Mouse (Mus musculus) cerebellum, adult 18-20 months (tissue): Measurements from ENCODE around the gene Osbpl5.
"Not testable (repeated sequence)": the region's sequence is repeated elsewhere in the genome, so short reads cannot be mapped to it uniquely, and the experiment has no call there.

Source experiments
- DNase-seq, 2 experiments: peaks; one replicate each; pipeline ENCODE4 v3.0.0; 2021

Gene Osbpl5

GRCm38 (mm10) chr7:143696140-143696539 lies 60.6 kb downstream of the Osbpl5 start:
- no peak for DNase-seq

GRCm38 (mm10) chr7:143694550-143694949 lies 62.2 kb downstream of the Osbpl5 start:
- no peak for DNase-seq

- DNase-seq = no peak
These were observed 63.9 kb downstream of the Osbpl5 start for GRCm38 (mm10) chr7:143692746-143693510.

GRCm38 (mm10) chr7:143691909-143692308 lies 64.9 kb downstream of the Osbpl5 start:
- no peak for DNase-seq

GRCm38 (mm10) chr7:143691181-143691580 lies 65.6 kb downstream of the Osbpl5 start:
- no peak for DNase-seq

- no peak for DNase-seq
These were observed 66.8 kb downstream of the Osbpl5 start for GRCm38 (mm10) chr7:143689946-143690345.

- DNase-seq = no peak
These were observed 67.3 kb downstream of the Osbpl5 start for GRCm38 (mm10) chr7:143689481-143689880.

GRCm38 (mm10) chr7:143686676-143687075 lies 70.1 kb downstream of the Osbpl5 start:
- not testable (repeated sequence) for DNase-seq

- not testable (repeated sequence) for DNase-seq
These were observed 70.6 kb downstream of the Osbpl5 start for GRCm38 (mm10) chr7:143686191-143686590.

GRCm38 (mm10) chr7:143685359-143686067 lies 71.3 kb downstream of the Osbpl5 start, which contains the start of gene Tnfrsf23:
TSS of gene Tnfrsf23 (minus strand) at chr7:143685872.
- peak; percentile 14 to 31 for DNase-seq

GRCm38 (mm10) chr7:143684569-143684968 lies 72.2 kb downstream of the Osbpl5 start:
- not testable (repeated sequence) for DNase-seq

- DNase-seq = no peak
These were observed 75.2 kb downstream of the Osbpl5 start for GRCm38 (mm10) chr7:143681566-143681965.

- not testable (repeated sequence) for DNase-seq
These were observed 75.9 kb downstream of the Osbpl5 start for GRCm38 (mm10) chr7:143680836-143681235.

GRCm38 (mm10) chr7:143679650-143680049 lies 77.1 kb downstream of the Osbpl5 start:
- not testable (repeated sequence) for DNase-seq

- DNase-seq = no peak
These were observed 90.1 kb downstream of the Osbpl5 start for GRCm38 (mm10) chr7:143666427-143667311.

GRCm38 (mm10) chr7:143663470-143663869 lies 93.3 kb downstream of the Osbpl5 start:
- no peak for DNase-seq

- DNase-seq = no peak
These were observed 96.0 kb downstream of the Osbpl5 start for GRCm38 (mm10) chr7:143660797-143661196.

- not testable (repeated sequence) for DNase-seq
These were observed 106.9 kb downstream of the Osbpl5 start for GRCm38 (mm10) chr7:143649769-143650346.

GRCm38 (mm10) chr7:143649034-143649768 lies 107.6 kb downstream of the Osbpl5 start, which contains the start of gene Tnfrsf22:
TSS of gene Tnfrsf22 (minus strand) at chr7:143649661.
- DNase-seq = peak; percentile 43 to 56

- not testable (repeated sequence) for DNase-seq
These were observed 112.8 kb downstream of the Osbpl5 start for GRCm38 (mm10) chr7:143643949-143644348.
